Mouse (Mus musculus): ENCODE measurements around the gene Ttc9c.

Gene Ttc9c

DNA sequence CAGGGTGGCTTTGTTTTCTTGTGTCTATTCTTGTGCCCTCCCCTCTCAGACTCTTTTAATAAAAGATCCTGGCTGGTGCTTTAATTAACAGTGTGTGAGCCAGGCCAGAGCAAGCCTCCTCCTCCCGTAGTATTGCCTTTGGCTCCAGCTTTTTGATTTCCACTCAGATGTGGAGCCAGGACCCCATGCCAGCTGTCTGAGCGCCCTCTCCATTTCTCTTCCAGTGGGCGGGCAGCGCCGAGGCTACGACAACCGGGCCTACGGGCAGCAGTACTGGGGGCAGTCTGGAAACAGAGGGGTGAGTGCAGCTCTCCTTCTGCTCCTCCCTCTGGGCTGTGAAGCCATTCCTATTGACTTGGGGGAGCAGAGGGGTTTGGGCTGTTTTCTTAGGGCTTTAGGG lies 11.5 kb upstream of the Ttc9c start:
- no peak for DNase-seq (ENCODE audit: extremely low spot score, low spot score)

DNA sequence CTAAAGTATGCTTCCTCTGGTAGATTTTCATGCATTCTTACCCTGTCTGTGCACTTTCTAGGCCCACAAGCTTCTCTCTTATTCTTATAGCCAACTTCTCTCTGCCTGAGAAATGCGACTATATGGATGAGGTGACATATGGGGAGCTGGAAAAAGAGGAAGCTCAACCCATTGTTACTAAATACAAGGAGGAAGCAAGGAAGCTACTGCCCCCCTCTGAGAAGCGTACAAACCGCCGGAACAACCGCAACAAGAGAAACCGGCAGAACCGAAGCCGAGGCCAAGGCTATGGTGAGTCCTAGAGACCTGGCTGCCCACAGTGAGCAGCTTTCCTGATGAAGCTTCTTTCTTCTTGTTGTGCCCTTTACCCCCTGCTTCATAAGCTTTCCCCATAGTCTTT lies 10.5 kb upstream of the Ttc9c start, which contains the start of gene AC129217.1:
Gene AC129217.1 (plus strand): TSS at position 114 of the 400 bp plus-strand sequence.
- no peak for DNase-seq (ENCODE audit: extremely low spot score, low spot score)

DNA sequence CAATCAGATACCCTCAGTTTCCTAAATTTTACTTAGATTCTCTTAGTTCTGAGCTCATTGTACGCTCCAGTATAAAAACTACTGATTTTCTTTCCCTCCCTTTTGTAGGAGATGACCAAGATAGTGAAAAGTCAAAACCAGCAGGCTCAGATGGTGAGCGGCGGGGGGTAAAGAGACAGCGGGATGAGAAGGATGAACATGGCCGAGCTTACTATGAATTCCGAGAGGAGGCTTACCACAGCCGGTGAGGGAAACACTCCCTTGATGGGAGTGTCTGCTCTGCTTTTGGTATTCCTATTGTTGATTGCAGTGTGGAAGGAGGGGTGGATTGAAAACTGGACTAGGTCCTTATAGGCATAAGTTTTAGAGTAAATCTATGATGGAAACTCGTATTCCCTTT lies 3.6 kb upstream of the Ttc9c start:
- DNase-seq (ENCODE audit: extremely low spot score, low spot score) = no peak

DNA sequence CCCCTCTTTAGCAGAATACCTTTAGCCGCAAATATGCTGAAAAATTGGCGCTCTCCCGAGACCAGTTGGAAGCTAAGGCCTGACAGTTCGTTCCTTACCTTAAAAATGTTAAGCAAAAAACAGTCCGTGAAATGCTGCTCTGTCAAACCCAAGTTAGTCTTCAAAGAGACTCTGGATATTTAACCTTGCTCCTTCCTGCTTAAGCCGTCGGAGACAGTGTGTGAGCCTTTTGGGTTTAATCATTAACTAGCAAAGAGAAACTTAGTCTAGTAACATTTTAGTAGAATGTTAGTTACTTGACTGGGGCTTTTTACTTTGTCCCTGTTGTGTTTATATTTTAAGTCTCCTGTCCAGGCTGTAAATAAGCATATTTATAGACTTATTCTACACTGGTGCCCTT lies 2.0 kb upstream of the Ttc9c start:
- no peak for DNase-seq (ENCODE audit: extremely low spot score, low spot score)

DNA sequence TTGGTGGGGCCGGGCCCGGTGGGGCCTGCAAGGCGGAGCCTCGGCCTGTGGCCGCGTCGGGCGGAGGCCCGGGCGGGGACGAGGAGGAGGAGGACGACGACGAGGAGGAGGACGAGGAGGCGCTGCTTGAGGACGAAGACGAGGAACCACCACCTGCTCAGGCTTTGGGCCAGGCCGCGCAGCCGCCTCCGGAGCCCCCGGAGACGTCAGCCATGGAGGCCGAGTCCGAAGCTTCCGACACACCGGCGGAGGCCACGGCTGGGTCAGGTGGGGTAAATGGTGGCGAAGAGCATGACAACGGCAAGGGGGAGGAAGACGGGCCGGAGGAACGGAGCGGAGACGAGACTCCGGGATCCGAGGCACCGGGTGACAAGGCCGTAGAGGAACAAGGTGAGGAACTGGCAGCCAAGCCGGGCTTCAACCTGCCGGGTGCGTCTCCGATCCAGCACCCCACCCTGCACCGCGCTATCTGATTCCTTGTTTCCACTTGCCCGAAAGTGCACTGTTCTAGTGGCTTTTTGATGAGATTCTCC lies 1.4 kb upstream of the Ttc9c start:
- peak; percentile 52 for DNase-seq (ENCODE audit: extremely low spot score, low spot score)

DNA sequence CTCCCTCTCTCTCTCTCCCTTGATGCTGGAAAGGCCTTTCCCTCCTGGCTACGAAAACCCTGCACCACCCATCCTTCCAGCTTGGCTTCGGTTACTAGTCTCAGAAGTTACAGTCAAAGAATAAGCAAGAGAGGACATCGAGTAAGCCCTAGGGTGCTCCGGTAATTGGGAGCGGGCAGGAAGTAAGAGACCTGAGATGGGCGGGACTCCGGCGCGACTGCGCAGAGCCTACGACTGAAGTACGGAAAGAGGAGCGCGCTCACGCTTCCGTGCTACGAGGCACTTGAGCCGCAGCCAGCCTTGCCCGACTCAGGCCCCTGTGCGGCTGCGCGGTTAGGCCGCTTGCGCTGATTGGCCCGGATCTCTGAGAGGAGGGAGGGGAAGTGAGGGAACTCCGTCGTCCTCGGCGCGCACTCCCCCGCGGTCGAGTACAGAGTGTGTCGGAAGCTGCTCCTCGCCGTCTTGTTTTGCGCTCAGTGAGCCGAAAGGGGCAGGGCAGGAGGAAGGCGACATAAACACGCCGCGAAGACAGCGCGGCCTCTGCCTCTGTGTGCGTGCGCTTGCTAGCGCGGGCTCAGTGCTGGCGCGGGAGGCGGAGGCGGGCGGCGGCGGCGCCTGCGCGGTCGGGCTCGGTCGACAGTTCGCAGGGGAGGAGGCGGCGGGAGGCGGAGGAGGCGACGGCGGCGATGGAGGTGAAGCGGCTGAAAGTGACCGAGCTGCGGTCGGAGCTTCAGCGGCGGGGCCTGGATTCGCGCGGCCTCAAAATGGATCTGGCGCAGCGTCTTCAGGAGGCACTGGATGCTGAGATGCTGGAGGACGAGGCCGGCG lies 677 bp upstream of the Ttc9c start, which contains the start of gene Hnrnpul2:
Gene Hnrnpul2 (plus strand): TSS at position 415 of the 828 bp plus-strand sequence.
- peak; percentile 96 for DNase-seq (ENCODE audit: extremely low spot score, low spot score)

DNA sequence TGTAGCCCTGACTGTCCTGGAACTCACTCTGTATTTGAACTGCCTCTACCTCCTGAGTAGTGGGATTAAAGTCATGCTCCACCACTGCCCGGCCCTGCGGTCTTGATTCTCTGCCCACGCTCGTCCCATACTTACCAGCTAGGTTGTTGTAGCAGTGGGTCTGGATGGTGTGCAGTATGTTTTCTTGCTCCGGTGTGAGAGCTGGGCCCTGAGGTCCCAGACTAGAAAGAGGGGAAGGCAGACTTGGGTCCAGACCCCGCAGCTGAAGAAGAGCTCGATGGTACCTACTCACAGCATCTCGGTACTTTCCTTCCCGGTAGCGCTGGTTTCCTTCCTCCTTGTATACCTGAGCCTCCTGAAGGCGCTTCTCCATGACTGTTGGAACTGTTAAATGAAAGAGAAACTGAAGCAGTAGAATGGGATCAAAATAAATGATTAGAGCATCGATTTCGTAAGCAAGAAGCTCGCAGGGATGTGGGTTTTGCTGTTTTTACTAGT lies 783 bp downstream of the Ttc9c start:
- no peak for DNase-seq (ENCODE audit: extremely low spot score, low spot score)

DNA sequence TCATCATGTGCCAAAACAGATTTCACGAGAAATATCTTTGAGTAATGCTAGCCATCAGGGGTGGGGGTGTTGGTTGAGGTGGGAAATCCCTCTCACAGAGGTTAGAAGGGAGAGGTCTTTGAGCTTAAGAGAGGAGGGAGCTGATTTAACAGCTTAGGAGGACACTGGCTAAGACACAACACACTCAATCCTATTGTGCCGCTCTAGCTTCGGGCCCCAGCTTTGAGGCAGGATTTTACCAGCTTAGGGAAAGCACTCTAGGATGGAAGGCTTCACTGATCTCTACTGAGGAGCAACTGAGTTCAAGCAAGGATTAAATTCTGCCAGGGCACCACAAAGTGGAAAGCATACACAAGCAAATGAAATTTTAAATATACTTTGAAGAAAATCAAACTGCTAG lies 2.1 kb downstream of the Ttc9c start:
- no peak for DNase-seq (ENCODE audit: extremely low spot score, low spot score)

DNA sequence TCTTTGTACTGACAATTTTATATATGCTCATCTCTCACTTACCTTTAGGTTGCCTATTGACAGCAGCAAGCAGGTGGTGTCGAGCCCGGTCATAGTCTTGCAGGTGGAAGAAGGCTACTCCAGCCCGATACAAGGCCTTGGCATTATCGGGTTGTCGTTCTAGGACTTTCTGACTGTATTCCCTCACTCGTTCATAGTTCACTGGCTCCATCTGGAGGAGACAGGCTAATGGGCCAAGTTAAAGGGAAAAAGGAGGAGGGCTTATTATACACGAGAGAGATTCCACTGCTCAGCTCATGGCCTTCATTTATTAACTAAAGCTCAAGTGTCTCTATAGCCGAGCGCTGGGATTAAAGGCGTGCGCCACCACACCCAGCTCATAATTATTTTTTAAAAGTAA lies 3.3 kb downstream of the Ttc9c start:
- DNase-seq (ENCODE audit: extremely low spot score, low spot score) = no peak

DNA sequence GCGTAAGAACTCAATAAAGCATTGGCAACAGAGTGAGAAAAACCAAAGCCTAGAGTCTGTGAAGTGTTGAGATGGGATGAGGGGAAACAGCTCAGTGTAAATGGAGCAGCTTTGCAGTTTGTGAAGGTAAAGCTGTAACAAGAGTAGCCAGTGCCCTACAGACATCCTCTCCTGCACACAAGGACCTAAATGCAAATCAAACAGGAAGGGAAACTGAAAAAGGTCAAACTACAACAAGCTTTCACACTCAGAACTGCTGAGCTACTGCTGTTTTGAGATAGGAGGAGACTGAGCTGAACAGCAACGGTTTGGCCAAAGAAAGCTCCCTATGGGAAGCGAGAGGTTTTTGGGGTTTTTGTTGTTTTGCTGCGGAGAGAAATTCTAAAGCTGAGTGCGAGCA lies 12.3 kb downstream of the Ttc9c start:
- DNase-seq (ENCODE audit: extremely low spot score, low spot score) = no peak

DNA sequence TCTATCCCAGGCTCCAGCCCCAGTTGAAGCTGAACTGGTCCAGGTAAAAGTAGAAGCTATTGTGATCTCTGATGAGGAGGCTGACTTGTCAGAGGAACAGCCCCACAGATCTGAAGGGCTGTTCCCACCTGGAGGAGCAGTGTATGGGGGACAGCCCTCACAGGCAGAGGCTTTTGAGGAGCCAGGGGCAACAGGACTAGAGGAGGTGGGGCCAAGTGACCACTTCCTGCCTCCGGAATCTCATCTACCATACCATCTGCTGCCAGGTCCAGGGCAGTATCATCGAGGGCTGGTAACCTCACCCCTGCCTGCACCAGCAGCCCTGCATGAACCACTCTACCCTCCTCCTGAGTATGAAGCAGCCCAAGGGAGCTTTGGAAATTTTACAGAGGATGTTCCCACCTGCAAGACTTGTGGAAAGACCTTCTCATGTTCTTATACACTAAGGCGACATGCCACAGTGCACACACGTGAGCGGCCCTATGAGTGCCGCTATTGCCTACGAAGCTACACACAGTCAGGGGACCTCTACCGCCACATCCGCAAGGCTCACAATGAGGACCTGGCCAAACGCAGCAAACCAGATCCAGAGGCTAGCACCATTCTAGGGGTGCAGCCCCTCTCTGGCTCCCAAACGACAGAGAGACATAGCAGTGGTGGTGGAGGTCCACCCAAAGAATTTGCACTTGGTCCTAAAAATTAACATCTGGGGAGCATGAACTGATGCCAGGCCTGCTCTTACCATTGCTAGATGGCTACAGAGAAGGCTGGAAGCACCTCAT lies 15.1 kb downstream of the Ttc9c start:
- DNase-seq (ENCODE audit: extremely low spot score, low spot score) = no peak

DNA sequence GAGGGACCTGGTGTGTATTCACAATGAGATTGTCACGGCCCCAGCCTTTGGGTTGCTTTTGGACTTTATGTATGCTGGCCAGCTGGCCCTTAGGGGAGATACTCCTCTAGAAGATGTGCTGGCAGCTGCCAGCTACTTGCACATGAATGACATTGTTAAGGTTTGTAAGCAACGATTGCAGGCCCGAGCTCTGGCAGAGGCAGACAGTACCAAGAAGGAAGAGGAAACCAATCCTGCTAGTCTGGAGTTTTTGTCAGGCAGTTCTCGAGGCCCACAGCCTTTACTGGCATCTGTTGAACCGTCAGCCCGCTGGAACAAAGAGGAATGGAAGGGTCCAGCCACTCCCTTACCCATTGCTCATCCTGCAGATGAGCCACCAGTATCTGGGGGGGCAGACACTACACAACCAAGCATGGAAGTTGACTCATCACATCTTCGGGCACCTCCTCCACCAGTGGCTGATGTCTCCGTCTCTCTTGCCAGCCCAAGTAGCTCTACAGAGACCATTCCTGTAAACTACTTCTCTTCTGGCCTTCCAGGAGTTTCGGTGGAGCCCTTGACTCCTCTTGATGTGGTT lies 15.8 kb downstream of the Ttc9c start:
- DNase-seq (ENCODE audit: extremely low spot score, low spot score) = no peak

DNA sequence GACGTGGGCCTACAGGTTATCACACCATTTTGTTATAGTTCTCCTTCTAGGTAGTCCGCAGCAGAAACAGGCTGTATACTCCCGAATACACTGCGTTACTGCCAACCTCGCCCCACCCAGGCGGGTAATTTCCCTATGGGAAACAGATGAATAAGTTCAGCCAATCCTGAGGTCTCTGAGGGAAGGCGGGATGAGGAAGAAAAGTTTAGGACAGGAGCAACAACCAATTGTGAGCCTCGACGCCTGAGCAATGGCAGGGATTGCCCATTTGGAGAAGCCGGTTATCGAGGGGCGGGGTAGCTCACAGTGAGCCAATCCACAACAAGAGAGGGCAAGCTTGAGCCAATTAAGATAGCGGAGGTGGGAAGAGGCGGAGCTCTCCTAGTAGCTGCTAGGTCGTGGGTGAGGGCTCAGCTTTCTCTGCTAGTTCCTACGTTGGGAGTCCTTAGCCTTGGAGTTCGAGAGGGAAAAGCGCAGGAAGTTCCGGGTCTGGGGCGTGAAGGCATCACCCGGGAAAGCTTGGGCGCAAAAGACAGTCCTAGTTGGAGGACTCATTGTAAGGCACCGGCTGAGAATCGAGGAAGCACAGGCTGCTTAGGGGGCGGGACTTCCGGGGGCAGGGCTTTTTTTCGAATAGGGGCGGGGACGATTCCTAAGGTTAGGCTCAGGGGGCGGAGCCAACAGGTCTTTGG lies 16.9 kb downstream of the Ttc9c start, which contains the start of gene Zbtb3:
Gene Zbtb3 (plus strand): TSS at position 426 of the 692 bp plus-strand sequence.
- peak; percentile 92 for DNase-seq (ENCODE audit: extremely low spot score, low spot score)

DNA sequence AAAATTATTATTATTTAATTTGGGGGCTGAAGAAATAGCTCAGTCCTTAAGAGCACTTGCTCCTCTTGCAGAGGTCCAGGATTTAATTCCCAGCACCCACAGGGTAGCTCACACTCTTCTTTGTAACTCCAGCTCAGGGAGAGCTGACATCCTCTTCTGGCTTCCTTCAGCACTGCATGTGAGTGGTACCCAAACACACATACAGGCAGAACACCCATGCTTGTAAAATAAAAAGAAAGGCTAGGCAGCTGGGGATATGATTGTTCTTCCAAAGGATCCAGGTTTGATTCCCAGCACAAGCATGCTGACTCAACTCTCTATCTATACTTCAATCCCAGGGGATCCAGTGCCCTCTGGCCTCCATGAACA lies 20.2 kb downstream of the Ttc9c start:
- DNase-seq (ENCODE audit: extremely low spot score, low spot score) = no peak

DNA sequence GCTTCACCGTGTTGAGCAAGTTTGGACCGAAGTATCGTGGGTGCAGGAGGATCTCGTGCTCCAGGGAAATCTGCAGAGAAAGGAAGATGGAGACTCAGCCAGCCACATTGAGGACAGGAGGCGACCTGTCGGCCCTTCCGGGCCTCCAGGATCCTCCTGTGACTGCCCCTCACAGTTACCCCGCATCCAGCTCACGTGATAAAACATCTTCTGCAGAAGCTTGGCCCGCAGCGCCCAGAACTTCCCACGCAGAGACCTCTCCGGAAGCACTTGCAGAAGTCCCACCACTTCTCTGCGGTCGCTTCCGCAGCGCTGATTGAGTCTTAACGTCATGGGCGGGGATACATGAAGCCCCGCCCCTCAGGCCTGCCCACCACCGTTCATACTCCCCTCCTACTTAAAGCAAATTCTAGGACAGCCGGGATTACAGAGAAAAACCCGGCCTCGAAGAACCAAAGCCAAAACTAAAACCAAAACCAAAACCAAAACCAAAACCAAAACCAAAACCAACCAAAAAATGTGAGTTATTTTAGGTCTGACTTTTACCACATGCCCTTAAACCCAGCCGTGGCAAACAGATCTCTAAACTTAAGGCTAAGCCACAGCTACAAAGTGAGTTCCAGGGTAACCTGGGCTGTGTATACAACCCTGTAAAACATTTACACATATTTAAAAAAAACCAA lies 20.7 kb downstream of the Ttc9c start, which contains the start of gene Polr2g:
Gene Polr2g (minus strand): TSS at position 314 of the 683 bp plus-strand sequence.
- peak; percentile 83 for DNase-seq (ENCODE audit: extremely low spot score, low spot score)

DNA sequence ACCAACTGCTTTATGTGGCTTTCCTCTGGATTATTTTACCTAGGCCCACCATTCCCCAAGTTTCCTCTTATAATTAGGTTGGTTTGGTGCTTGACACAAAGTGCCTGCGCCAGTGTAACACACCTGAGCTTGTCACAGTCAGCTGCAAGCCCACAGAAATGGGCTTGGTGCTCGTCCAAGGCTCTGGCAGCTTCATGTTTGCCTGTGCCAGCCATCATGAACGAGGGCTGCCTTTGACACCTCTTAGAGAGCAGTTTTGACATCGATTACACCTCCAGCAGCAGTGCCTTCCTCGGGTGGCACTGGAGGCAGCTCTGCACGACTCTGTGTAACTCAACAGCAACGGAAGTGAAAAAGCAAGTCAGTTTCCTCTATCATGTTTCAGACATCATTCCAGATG lies 29.0 kb downstream of the Ttc9c start:
- no peak for DNase-seq (ENCODE audit: extremely low spot score, low spot score)

DNA sequence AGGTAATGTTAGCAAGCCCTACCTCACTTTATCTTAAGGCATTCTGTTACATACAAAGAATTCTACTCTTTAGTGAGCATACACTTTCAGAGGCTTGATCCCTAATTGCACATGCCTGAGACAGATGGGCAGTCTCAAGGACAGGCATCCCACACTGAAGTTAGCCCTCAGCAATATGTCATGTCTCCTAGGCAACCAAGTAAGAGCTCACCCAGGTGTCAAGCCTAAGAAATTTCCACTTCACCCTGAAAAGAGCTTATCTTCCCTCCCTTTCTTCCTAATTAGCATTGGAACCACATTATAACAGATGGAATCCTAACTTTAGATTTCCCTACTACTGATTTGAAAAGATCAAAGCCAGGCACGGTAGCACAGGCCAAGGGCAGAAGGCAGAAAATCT lies 30.0 kb downstream of the Ttc9c start:
- no peak for DNase-seq (ENCODE audit: extremely low spot score, low spot score)

DNA sequence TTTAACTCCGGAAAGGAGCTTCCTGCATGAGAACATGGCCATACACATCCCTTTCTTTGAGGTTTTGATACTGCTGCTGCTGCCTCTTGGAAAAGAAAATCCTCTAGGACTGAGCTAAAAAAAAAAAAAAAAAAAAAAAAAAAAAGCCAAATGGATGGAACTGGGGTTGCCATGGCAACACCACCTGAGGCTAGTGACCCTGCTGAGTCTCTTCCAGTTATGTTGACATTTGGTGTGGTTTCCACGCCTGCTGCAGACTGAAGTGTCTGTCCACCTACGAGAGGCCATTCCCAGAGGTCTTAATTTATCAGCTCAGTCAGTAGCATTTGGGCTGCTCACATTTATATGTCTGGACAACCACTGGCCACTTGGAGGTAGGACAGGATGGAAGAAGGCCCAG lies 30.6 kb downstream of the Ttc9c start:
- DNase-seq (ENCODE audit: extremely low spot score, low spot score) = no peak

DNA sequence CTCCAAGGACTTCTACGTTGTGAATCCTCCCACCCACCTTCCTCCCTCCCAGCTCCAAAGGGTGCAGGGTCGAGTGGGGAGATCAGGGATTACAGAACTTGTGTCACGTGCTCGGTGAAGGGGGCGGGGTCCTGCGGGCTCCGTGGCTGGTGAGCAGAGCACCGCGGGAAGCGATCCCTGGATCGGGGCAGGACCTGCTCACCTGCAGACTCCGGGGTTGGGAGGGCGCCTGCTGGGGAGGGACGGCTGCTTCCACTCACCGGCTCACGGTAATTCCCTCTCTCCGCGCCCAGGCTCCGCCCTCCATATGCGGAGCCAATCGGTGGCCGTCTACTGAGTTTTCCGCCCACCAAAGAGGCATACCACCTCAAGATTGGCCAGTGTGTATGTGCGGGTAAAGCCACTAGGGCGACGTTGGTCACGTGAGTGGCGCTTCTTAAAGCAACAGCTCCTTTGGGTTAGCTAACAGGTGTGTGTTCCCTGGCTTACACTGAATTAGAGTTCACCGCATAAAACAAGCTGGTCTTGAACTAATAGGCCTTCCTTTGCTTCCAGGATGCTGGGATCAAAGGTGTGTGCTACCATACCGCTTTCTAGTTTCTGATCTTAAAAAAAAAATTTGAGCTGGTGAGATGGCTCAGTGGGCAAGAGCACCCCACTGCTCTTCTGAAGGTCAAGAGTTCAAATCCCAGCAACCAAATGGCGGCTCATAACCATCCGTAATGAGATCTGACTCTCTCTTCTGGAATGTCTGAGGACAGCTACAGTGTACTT lies 32.9 kb downstream of the Ttc9c start, which contains the start of gene Taf6l:
Gene Taf6l (minus strand): TSS at position 410 of the 774 bp plus-strand sequence.
- peak; percentile 89 for DNase-seq (ENCODE audit: extremely low spot score, low spot score)

Measured in neural tube, embryonic 10.5 days (tissue).